Mouse (Mus musculus): ENCODE measurements around the gene Klk9.
A peak's percentile ranks its signal among the peaks of the same experiment; 100 is the strongest.

Gene Klk9

DNA sequence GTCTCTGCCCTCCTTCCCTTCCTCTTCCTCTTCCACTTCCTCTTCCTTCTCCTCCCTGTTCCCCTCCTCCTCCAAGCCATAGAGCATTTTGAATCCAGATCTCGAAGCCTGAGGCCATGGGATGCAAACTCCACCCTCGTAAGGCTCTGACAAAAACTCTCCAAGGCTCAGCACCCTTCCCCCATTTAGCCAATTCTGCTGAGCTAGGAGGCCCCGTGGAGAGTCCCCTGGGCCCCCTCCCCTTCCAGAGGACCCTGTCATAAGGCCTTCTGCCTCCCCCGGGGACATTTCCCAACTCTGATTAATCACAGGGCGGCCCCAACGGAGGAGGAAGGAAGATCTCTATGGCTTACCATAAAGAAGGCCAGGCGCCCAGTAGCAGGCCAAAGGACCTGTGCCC lies at the start of gene Klk9:
Klk9 (plus strand) TSS at position 301 of the 400 bp plus-strand sequence.
- DNase-seq (ENCODE audit: inconsistent age in 2 of 2, low spot score in 1 of 2): no peak

- DNase-seq (ENCODE audit: inconsistent age in 2 of 2, low spot score in 1 of 2): peak in 1 of 2 experiments; percentile 42
Observed at GRCm38 (mm10) chr7:43747788-43748187, 43.9 kb upstream of the Klk9 start.

GRCm38 (mm10) chr7:43752806-43753205 lies 38.9 kb upstream of the Klk9 start:
- no peak for DNase-seq (ENCODE audit: inconsistent age in 2 of 2, low spot score in 1 of 2)

DNA sequence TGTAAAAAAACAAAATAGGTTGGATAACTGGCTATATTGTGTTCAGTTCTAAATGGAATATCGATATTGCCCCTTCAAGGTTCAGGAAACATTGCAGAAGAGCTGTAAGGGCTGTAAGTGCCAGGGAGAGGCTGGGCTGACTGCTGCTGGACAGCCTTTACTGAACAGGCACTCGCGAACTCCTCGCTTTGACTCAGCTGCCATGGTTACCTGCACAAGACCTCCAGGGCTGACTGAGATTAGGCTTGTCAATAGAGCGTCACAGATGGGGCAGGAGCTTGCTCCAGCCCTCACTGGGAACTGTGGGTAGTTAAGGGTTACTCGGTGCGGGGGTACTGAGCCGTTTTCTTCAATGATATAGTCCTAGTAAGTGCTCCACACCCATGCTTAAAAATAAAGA lies 25.2 kb upstream of the Klk9 start:
- no peak for DNase-seq (ENCODE audit: inconsistent age in 2 of 2, low spot score in 1 of 2)

DNA sequence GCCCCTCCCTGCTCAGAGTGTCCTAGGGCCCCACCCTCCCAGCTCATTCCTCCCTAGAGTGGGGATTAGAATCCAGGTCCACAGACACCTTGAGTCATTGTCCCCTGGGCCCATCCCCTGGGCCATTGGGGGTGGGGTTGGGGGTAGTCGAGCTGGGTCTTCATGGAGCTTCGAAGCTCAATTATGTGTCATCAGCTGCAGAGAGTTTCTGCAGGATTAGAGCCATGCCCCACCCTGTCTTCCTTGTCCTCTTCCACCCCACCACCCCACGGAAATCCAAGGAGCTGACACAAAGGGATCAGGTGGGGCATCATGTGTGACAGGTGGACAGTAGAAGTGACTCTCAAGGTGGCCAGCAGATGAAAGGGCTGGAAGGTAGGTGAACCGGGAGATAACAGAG lies 23.1 kb upstream of the Klk9 start, which contains the start of gene Klk12:
Klk12 (plus strand) TSS at position 301 of the 400 bp plus-strand sequence.
- DNase-seq (ENCODE audit: inconsistent age in 2 of 2, low spot score in 1 of 2): no peak

DNA sequence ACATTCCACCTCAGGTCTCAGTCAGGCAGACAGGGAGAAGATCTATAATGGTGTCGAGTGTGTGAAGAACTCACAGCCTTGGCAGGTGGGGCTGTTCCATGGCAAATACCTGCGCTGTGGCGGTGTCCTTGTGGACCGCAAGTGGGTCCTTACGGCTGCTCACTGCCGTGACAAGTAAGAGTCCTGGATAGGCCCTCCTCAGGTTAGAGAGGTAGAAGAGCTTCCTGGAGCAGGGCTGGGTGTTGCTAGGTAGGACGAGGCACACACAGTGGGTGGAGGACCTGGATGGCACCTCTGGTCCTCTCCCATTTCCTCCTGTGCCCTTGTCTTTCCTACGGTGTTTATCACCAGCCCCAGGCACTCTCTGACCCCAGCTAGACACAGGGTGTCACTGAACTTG lies 22.1 kb upstream of the Klk9 start:
- DNase-seq (ENCODE audit: inconsistent age in 2 of 2, low spot score in 1 of 2): no peak

GRCm38 (mm10) chr7:43770701-43771100 lies 21.0 kb upstream of the Klk9 start:
- DNase-seq (ENCODE audit: inconsistent age in 2 of 2, low spot score in 1 of 2): no peak

DNA sequence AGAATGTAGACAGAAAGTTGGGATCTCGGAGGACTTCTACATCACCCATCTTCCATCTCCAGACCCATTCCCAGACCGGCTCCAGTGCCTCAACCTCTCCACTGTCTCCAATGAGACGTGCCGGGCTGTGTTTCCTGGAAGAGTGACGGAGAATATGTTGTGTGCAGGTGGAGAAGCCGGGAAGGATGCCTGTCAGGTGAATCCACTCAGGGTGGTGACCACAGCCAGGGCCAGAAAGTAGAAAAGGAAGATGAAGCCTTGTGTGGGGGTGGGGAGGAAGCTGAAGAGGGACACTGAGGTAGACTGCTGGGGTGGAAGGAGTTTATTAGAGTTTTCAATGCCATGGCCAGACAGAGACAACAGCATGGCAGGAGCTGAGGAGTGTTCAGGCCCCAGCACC lies 19.8 kb upstream of the Klk9 start:
- DNase-seq (ENCODE audit: inconsistent age in 2 of 2, low spot score in 1 of 2): no peak

DNA sequence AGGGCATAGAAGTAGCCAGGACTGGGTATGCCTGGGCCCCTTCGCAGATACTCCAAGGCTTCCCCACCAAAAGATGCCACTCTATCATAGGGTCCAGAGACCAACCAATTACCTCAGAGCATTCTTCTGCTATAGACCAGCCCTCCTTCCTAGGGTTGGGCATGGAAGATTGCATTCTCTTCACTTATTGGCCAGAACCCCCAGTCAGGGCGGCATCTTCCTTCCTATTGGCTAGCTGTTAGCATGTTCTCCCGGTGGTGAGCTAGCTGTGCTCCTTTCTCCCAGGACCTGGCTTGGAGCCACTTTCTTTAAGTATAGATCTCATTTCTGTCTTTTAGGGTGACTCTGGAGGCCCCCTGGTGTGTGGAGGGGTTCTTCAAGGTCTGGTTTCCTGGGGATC lies 18.8 kb upstream of the Klk9 start:
- no peak for DNase-seq (ENCODE audit: inconsistent age in 2 of 2, low spot score in 1 of 2)

DNA sequence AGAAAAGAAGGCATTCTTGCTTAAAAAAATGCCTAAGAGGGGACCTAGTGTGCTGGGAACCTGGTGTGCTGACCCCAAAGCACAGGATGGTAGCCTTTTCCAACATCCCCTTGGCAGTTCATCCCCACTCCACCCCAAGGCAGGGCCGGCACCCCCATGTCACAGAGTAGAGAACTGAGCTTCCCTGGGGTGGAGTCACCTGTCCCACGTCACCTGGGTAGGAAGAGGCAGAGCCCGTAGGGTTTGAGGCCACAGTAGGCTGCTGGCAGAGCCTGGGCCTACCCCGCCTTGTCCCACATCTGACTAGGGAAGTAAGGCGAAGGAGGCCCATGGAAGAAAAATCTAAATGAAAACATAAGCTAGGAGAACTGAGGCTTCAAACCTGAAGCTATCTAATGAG lies 17.3 kb upstream of the Klk9 start, which contains the start of gene Klk11:
Klk11 (plus strand) TSS at position 241 of the 400 bp plus-strand sequence.
- no peak for DNase-seq (ENCODE audit: inconsistent age in 2 of 2, low spot score in 1 of 2)

GRCm38 (mm10) chr7:43774802-43775201 lies 16.9 kb upstream of the Klk9 start:
- no peak for DNase-seq (ENCODE audit: inconsistent age in 2 of 2, low spot score in 1 of 2)

DNA sequence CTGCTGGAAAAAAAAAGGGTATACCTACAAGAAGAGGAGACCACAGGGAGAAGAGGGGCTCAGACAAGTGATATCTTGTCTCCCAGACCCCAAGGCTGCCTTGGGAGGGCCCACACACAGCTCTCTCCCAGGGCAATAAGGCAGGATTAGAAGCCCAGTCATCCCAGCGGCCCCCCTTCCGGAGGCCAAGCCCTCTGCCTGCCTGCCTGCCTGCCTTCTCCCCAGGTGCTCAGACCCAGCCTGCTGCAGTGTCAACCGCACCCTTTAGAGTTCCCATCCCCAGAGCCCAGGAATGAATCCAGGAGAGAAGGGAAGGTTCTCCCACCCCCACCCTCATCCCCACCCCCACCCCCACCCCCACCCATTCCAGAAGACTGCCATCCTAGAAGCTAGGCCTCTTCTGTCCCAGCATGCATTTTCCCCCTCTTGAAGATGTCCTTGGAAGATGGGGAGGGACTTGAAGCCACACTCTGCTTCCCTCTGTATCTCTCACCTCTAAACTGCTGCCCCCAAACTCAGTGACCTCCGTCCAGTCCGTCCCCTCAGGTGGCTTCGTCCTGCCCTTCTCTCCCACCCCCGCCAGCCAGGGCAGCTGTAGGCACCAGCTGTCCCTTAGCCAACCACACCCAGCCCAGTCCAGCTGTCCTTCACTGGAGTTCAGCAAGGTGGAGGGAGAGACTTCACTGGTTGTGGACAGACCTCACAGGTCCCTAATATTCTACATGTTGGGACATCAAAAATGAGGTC lies 16.2 kb upstream of the Klk9 start:
- DNase-seq (ENCODE audit: inconsistent age in 2 of 2, low spot score in 1 of 2): no peak

GRCm38 (mm10) chr7:43776506-43776905 lies 15.2 kb upstream of the Klk9 start:
- no peak for DNase-seq (ENCODE audit: inconsistent age in 2 of 2, low spot score in 1 of 2)

DNA sequence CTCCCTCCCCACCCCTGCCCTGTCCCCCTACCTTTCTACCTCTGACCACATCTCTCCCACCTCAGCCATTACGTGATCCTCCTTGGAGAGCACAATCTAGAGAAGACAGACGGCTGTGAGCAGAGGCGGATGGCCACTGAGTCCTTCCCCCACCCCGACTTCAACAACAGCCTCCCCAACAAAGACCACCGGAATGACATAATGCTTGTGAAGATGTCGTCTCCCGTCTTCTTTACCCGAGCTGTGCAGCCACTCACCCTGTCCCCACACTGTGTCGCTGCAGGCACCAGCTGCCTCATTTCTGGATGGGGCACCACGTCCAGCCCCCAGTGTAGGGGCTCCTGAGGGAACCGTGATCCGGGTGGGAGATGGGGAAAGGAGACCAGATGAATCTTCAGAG lies 14.3 kb upstream of the Klk9 start:
- no peak for DNase-seq (ENCODE audit: inconsistent age in 2 of 2, low spot score in 1 of 2)

DNA sequence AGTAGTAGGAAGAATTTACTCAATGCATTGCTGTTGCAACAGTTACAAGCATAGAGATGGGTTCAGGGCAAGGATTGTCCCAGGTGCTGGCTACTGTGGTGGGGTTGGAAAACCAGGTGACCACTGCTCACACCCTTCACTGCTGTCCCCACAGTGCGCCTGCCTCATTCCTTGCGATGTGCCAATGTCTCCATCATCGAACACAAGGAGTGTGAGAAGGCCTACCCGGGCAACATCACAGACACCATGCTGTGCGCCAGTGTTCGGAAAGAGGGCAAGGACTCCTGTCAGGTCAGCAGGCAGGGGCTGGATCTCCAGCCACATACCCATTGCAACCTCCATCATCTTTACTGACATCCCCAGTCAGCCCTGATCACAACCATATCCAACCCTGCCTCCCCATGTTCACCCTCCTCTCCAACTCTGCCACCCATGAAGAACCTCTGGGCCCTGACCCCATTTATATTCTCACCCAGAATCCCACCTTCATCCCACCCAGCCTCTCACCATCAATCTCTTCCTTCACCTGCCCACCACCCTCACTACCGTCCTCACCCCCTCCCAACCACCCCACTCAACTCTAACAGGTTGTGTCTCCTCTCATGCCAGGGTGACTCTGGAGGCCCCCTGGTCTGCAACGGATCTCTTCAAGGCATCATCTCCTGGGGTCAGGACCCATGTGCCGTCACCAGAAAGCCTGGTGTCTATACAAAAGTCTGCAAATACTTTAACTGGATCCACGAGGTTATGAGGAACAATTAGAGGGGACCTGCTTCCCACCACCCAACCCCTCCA lies 13.3 kb upstream of the Klk9 start:
- DNase-seq (ENCODE audit: inconsistent age in 2 of 2, low spot score in 1 of 2): no peak

DNA sequence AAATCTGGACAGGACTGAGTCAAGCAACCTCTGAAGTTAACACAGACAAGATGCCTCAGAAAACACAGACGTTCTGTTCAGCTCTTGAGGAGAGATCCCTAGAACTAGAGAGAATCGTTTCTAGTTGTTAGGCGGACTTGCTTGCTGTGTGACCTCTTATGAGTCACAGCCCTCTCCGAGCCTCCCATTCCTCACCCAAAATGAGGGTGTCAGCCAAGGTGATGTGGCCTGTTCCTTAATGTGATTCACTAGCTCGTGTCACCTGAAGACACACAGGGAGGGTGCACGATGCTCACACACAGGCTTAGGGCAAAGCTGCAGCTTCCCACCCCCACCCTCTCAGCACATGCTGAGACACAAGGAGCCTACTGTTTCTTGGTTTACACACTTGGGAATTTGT lies 11.4 kb upstream of the Klk9 start:
- DNase-seq (ENCODE audit: inconsistent age in 2 of 2, low spot score in 1 of 2): no peak

GRCm38 (mm10) chr7:43780746-43781145 lies 10.9 kb upstream of the Klk9 start, which contains the start of gene Klk10:
TSS of gene Klk10 (plus strand) at chr7:43781035.
- no peak for DNase-seq (ENCODE audit: inconsistent age in 2 of 2, low spot score in 1 of 2)

- no peak for DNase-seq (ENCODE audit: inconsistent age in 2 of 2, low spot score in 1 of 2)
Observed at GRCm38 (mm10) chr7:43781541-43781940, 10.2 kb upstream of the Klk9 start.

DNA sequence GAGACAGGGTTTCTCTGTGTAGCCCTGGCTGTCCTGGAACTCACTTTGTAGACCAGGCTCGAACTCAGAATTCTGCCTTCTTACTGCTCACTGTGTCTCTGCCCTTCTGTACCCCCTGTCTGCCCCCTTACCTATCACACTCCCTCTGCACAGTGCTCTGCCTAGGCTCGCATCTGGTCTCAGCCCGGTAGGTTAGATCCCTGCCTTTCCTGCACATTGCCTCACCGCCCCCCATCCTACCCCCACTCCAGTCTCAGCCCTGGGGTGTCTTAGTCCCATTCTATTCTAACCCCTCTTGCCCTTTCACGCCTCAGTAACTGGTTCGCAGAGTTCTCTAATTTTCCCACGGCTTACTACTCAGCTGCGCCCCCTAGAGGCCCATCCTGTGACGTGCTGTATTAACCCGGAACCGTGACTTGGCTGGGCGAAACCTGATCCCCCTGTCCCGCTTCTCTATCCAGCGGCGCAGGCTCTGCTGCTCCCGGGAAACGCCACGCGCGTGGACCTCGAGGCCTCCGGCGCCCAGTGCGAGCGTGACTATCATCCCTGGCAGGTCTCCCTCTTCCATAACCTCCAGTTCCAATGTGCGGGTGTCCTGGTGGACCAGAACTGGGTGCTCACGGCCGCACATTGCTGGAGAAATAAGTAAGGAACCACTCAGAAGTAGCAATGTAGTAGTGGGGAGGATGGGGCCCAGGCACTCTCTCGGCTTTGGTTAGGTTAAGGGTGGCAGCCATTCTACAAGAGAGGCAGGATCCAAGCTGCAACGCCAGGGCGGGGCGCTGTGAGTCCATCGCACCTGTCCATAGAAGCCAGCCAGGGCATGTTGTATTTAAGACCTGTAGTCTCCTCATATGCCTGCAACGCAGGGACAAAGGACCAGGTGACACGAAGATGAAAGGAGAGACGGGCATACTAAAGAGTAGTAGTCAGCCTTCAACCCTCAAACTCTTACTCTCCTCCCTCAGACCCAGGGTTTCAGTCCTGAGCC lies 9.1 kb upstream of the Klk9 start:
- DNase-seq (ENCODE audit: inconsistent age in 2 of 2, low spot score in 1 of 2): peak; percentile 57 to 91

GRCm38 (mm10) chr7:43785286-43785685 lies 6.4 kb upstream of the Klk9 start:
- peak; percentile 39 to 75 for DNase-seq (ENCODE audit: inconsistent age in 2 of 2, low spot score in 1 of 2)

GRCm38 (mm10) chr7:43788096-43788495 lies 3.6 kb upstream of the Klk9 start:
- no peak for DNase-seq (ENCODE audit: inconsistent age in 2 of 2, low spot score in 1 of 2)

Data from adrenal gland, adult (tissue).